Mouse (Mus musculus): Measurements from ENCODE around the gene Psmb11. TPM values are rescaled to one million over a fixed set of nuclear protein-coding genes. Genes with fewer than 3 reads are reported as not detected.

The Psmb11 gene
- total and polyA plus RNA-seq, 3 experiments = 0.11 TPM; not detected in 2

DNA sequence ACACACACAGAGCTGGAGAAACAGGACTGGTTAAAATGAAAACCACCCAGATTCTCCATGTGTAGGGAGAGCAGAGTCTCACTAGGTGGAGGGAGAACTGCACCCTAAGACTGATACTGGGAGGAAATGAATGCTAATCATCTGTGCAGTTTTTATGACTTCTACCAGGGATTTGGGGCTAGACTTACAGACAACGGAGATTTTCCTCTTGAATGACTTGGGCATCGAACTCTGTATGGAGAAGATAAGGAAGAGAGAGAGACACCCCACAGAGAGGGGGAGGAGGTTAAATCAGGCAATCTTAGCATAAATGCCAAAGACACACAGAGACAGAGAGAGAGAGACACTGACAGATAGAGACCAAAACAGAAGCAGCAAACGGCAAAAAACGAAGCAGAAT is 26.7 kb downstream of the Psmb11 start:
- Histone ChIP-seq H3K4me1 (ENCODE audit: insufficient read depth, low read depth, low read length) (peaks cover 79% of the 10 kb centered on the region), H3K9me3 (replicated peaks) (no peaks in the 10 kb centered on the region), H3K27me3 (ENCODE audit: insufficient read depth, low read length) (no peaks in the 10 kb centered on the region; the same call in 1 of the 2 replicates), H3K36me3 (replicated peaks) (peaks cover 96% of the 10 kb centered on the region), H3K4me3 (ENCODE audit: low read depth, low read length) (no peak overlapping the region; the same call in 1 of the 2 replicates)
- TF ChIP-seq POLR2AphosphoS5 (IDR thresholded peaks at IDR 0.05; ENCODE audit: insufficient replicate concordance, low read depth, low read length) (no peak), TAL1 (conservative IDR thresholded peaks at IDR 0.05; ENCODE audit: low read depth, low read length) (0 out of 2 replicates have a peak, but pooled peaks have one; percentile 39), CTCF (IDR thresholded peaks at IDR 0.05; ENCODE audit: low read depth, low read length) (no peak), GATA1 (IDR thresholded peaks at IDR 0.05; ENCODE audit: borderline replicate concordance, low read length) (no peak), GATA2 (IDR thresholded peaks at IDR 0.05; ENCODE audit: borderline replicate concordance, low read depth, low read length) (no peak)
- ATAC-seq (ENCODE audit: extremely low read depth, insufficient number of reproducible peaks, low FRiP score, poor library complexity, severe bottlenecking) (peak; percentile 75), DNase-seq (ENCODE audit: low spot score) (peak; percentile 61)

DNA sequence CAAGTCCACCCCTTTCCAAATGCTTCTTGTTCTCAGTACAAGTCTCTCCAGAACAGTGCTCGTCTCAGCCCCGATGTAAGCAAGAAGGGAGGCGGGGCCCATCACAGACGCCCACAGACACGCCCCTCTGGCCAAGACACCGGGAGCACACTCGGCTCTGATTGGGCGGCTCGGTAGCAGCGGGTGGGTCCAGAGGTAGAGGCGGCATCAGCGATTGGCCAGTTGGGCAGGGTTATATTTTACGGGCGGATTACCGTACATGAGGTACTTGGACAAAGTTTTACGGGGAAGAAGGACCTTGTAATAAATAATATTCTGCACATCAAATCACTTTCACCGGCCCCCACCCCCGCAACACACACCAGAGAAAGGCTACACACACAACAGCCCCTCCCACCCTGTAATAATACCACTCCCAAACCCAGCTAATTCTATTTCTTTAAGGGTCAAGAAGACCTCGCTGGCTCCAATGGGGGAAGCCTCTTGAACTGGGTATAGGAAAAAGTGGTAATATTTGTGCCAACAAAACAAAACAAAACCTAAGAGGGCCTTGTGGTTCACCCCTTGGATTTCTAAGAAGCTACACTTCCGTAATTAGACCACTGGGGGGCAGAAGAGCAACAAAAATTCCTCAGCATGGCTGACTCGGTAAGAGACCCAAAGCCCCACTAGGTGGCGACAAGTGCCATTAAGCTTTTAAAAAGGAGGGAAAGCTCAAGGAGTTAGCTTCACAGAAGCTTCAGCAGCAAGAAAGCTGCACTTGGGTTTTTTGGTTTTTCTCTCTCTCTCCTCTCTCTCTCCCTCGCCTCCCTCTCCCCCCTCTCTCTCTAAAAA is 29.6 kb downstream of the Psmb11 start:
- H3K4me1 ChIP-seq (ENCODE audit: insufficient read depth, low read depth, low read length) = peaks cover 74% of the 10 kb centered on the region
- H3K27me3 ChIP-seq (ENCODE audit: insufficient read depth, low read length) = no peaks in the 10 kb centered on the region; the same call in 1 of the 2 replicates
- TF ChIP-seq CTCF (IDR thresholded peaks at IDR 0.05; ENCODE audit: low read depth, low read length) = peak; percentile 73
- TF ChIP-seq POLR2AphosphoS5 (IDR thresholded peaks at IDR 0.05; ENCODE audit: insufficient replicate concordance, low read depth, low read length) = no peak
- TF ChIP-seq GATA1 (IDR thresholded peaks at IDR 0.05; ENCODE audit: borderline replicate concordance, low read length) = no peak
- ATAC-seq (ENCODE audit: extremely low read depth, insufficient number of reproducible peaks, low FRiP score, poor library complexity, severe bottlenecking) (no peak), DNase-seq (ENCODE audit: low spot score) (peak; percentile 52)
- peaks cover 86% of the 10 kb centered on the region for H3K36me3 ChIP-seq (replicated peaks)
- no peaks in the 10 kb centered on the region for H3K9me3 ChIP-seq (replicated peaks)
- H3K4me3 ChIP-seq (ENCODE audit: low read depth, low read length) = no peak overlapping the region

DNA sequence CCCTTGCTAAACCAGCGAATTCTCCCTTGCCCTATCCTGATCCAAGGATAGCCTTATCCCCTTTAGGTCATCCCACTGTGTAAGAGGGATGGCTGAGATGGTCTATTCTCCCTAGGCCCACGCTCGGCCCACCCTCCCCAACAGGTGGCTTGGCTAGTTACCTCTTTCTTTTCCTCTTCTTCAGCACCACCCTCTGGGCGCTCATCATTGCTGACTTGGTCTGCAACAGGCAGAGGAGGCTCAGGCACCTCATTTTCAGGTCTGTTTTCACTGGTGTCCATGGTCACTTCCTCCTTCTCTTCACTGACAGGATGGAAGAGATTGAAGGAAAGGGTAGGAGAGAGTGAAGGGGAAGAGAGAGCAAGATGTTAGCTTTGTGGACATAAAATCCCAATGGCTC is 30.3 kb downstream of the Psmb11 start:
- H3K4me1 ChIP-seq (ENCODE audit: insufficient read depth, low read depth, low read length) = peaks cover 68% of the 10 kb centered on the region

DNA sequence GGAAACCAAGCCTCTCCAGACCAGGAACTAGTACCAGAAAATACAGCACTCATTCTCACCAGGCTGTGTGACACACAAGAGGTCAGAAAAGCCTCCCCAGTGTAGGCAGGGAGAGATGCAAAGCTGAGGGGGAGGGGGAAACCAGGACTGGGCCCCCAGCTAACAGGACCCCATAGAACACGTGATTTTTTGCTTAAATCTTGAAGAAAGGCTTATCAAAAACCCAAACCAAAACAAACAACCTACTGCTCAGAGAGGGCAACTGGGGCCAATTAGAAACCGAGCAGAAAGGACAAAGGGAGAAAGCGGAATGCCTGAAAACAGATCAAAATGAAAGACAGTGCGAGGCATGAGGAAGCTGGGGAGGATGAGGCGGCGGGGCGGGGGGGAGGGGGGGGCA is 31.6 kb downstream of the Psmb11 start:
- no peak for ATAC-seq (ENCODE audit: extremely low read depth, insufficient number of reproducible peaks, low FRiP score, poor library complexity, severe bottlenecking)
- Histone ChIP-seq H3K36me3 (replicated peaks) (peaks cover 86% of the 10 kb centered on the region), H3K9me3 (replicated peaks) (no peaks in the 10 kb centered on the region), H3K27me3 (ENCODE audit: insufficient read depth, low read length) (no peaks in the 10 kb centered on the region), H3K4me3 (ENCODE audit: low read depth, low read length) (peak overlapping the region; percentile 74), H3K4me1 (ENCODE audit: insufficient read depth, low read depth, low read length) (peaks cover 59% of the 10 kb centered on the region)
- TF ChIP-seq TAL1 (conservative IDR thresholded peaks at IDR 0.05; ENCODE audit: low read depth, low read length) = no peak
- no peak for TF ChIP-seq POLR2AphosphoS5 (IDR thresholded peaks at IDR 0.05; ENCODE audit: insufficient replicate concordance, low read depth, low read length)
- no peak for TF ChIP-seq GATA1 (IDR thresholded peaks at IDR 0.05; ENCODE audit: borderline replicate concordance, low read length)
- no peak for TF ChIP-seq CTCF (IDR thresholded peaks at IDR 0.05; ENCODE audit: low read depth, low read length)
- TF ChIP-seq GATA2 (IDR thresholded peaks at IDR 0.05; ENCODE audit: borderline replicate concordance, low read depth, low read length) = no peak
- DNase-seq (ENCODE audit: low spot score) = no peak

More for the DNA sequence above, 30.3 kb downstream of the Psmb11 start:
- no peak overlapping the region; the same call in 1 of the 2 replicates for H3K4me3 ChIP-seq (ENCODE audit: low read depth, low read length)
- H3K36me3 ChIP-seq (replicated peaks) = peaks cover 86% of the 10 kb centered on the region
- ATAC-seq (ENCODE audit: extremely low read depth, insufficient number of reproducible peaks, low FRiP score, poor library complexity, severe bottlenecking) (no peak), DNase-seq (ENCODE audit: low spot score) (no peak)
- no peaks in the 10 kb centered on the region for H3K9me3 ChIP-seq (replicated peaks)
- no peak for TF ChIP-seq CTCF (IDR thresholded peaks at IDR 0.05; ENCODE audit: low read depth, low read length)
- TF ChIP-seq TAL1 (conservative IDR thresholded peaks at IDR 0.05; ENCODE audit: low read depth, low read length) = no peak
- no peak for TF ChIP-seq GATA2 (IDR thresholded peaks at IDR 0.05; ENCODE audit: borderline replicate concordance, low read depth, low read length)
- TF ChIP-seq GATA1 (IDR thresholded peaks at IDR 0.05; ENCODE audit: borderline replicate concordance, low read length) = no peak
- no peak for TF ChIP-seq POLR2AphosphoS5 (IDR thresholded peaks at IDR 0.05; ENCODE audit: insufficient replicate concordance, low read depth, low read length)
- no peaks in the 10 kb centered on the region; the same call in 1 of the 2 replicates for H3K27me3 ChIP-seq (ENCODE audit: insufficient read depth, low read length)

DNA sequence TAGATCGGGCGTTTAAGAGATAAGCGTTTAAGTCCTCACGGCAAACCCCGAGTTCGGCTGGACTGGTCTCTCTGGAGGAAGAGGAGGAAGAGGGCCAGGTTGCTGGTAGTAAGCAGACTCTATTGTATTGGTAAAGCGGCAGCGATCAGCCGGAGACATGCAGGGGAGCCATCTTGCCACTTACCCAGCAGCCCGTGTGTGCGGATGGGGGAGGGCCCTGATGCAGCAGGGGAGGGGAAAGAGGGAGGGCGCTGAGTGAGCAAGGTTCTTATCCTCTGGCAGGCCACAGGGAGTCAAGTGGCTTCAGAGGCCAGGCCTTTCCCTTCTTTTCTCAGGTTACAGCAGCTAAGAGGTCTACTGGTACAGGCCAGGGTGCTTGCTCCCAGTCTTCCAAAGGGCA is 32.3 kb downstream of the Psmb11 start:
- peaks cover 52% of the 10 kb centered on the region for H3K4me1 ChIP-seq (ENCODE audit: insufficient read depth, low read depth, low read length)
- DNase-seq (ENCODE audit: low spot score) = peak; percentile 83
- TF ChIP-seq TAL1 (conservative IDR thresholded peaks at IDR 0.05; ENCODE audit: low read depth, low read length) (no peak), POLR2AphosphoS5 (IDR thresholded peaks at IDR 0.05; ENCODE audit: insufficient replicate concordance, low read depth, low read length) (no peak), GATA1 (IDR thresholded peaks at IDR 0.05; ENCODE audit: borderline replicate concordance, low read length) (no peak)
- ATAC-seq (ENCODE audit: extremely low read depth, insufficient number of reproducible peaks, low FRiP score, poor library complexity, severe bottlenecking) = peak; percentile 95
- H3K36me3 ChIP-seq (replicated peaks) = peaks cover 86% of the 10 kb centered on the region
- H3K4me3 ChIP-seq (ENCODE audit: low read depth, low read length) = peak overlapping the region; percentile 74
- H3K9me3 ChIP-seq (replicated peaks) = no peaks in the 10 kb centered on the region
- H3K27me3 ChIP-seq (ENCODE audit: insufficient read depth, low read length) = no peaks in the 10 kb centered on the region

DNA sequence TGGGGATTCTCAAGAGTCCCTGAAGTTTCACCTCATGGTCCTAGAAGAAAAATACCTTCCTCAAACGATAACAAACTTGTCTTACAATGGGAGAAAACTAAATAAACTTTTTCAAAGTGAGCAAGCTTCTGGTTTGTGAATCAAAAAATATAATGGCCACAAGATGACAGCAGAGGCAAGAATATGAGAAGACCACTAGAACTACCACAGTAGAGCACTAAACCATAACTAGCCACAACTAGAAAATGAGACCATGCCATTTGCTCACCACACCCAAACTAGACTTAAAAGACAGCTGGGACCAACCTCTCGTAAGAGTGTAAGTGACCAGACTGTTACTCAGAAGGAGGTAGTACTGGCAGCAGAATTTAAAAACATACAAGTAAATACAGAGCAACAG is 38.8 kb downstream of the Psmb11 start:
- Histone ChIP-seq H3K9me3 (replicated peaks) (no peaks in the 10 kb centered on the region), H3K4me1 (ENCODE audit: insufficient read depth, low read depth, low read length) (0 out of 2 replicates have a peak, but pooled peaks cover 2% of the 10 kb centered on the region), H3K4me3 (ENCODE audit: low read depth, low read length) (no peak overlapping the region), H3K36me3 (replicated peaks) (peaks cover 95% of the 10 kb centered on the region), H3K27me3 (ENCODE audit: insufficient read depth, low read length) (no peaks in the 10 kb centered on the region)
- ATAC-seq (ENCODE audit: extremely low read depth, insufficient number of reproducible peaks, low FRiP score, poor library complexity, severe bottlenecking) (no peak), DNase-seq (ENCODE audit: low spot score) (no peak)
- TF ChIP-seq TAL1 (conservative IDR thresholded peaks at IDR 0.05; ENCODE audit: low read depth, low read length) (no peak), GATA2 (IDR thresholded peaks at IDR 0.05; ENCODE audit: borderline replicate concordance, low read depth, low read length) (no peak), GATA1 (IDR thresholded peaks at IDR 0.05; ENCODE audit: borderline replicate concordance, low read length) (no peak), CTCF (IDR thresholded peaks at IDR 0.05; ENCODE audit: low read depth, low read length) (0 out of 2 replicates have a peak, but pooled peaks have one; percentile 9), POLR2AphosphoS5 (IDR thresholded peaks at IDR 0.05; ENCODE audit: insufficient replicate concordance, low read depth, low read length) (no peak)
